Mouse (Mus musculus) thymus, adult 2 months (tissue): ENCODE results near the gene Wdr63. TPM values are rescaled to one million over a fixed set of nuclear protein-coding genes. Genes with fewer than 3 reads are reported as not detected.

Source experiments
- DNase-seq: peaks from one replicate; pipeline ENCODE4 v3.0.0; 2021
- H3K27ac ChIP-seq: fragments of 200-500 bp; 2 replicates; pipeline ENCODE4 v1.5.1; 2012; ENCODE audit warnings: low read length, control low read depth; ENCODE audit not compliant: control insufficient read depth, insufficient read depth
- H3K27me3 ChIP-seq: fragments of 200-500 bp; 2 replicates; pipeline ENCODE4 v1.6.1; 2012; ENCODE audit warnings: mild to moderate bottlenecking, low read length, moderate library complexity, mixed read lengths; ENCODE audit not compliant: control insufficient read depth, insufficient read depth
- H3K36me3 ChIP-seq: fragments of 200-500 bp; 2 replicates; pipeline ENCODE4 v1.6.1; 2012; ENCODE audit warnings: mild to moderate bottlenecking, low read length, moderate library complexity; ENCODE audit not compliant: control insufficient read depth, insufficient read depth
- H3K4me1 ChIP-seq: fragments of 200-500 bp; replicated peaks from 2 replicates; pipeline ENCODE4 v1.6.1; 2012; ENCODE audit warnings: low read length; ENCODE audit not compliant: control insufficient read depth, insufficient read depth
- H3K4me3 ChIP-seq: fragments of 200-500 bp; 2 replicates; pipeline ENCODE4 v1.5.1; 2012; ENCODE audit warnings: mild to moderate bottlenecking, low read length, control low read depth, moderate library complexity; ENCODE audit not compliant: control insufficient read depth, insufficient read depth
- CTCF ChIP-seq: fragments of 200-500 bp; IDR thresholded peaks from 2 replicates; pipeline ENCODE4 v1.5.1; 2012; ENCODE audit warnings: mild to moderate bottlenecking, control low read depth, low read length, moderate library complexity, borderline replicate concordance; ENCODE audit not compliant: control insufficient read depth, poor library complexity, insufficient read depth; ENCODE audit errors: extremely low read depth
- POLR2A ChIP-seq: fragments of 200-500 bp; IDR thresholded peaks from 2 replicates; pipeline ENCODE4 v1.6.1; 2012; ENCODE audit warnings: mild to moderate bottlenecking, low read length, control low read depth, moderate library complexity; ENCODE audit not compliant: control insufficient read depth, poor library complexity, insufficient read depth; ENCODE audit errors: extremely low read depth
- WGBS: fragments of 180-500 bp; shearing (Covaris S2); methylation state at CpG from one replicate; pipeline ENCODE4 v1.1.7; 2018; 5-methylcytosine and 5-hydroxymethylcytosine counted together
- polyA plus RNA-seq: library from polyadenylated mRNA; depleted of rRNA; stranded (reverse); fragments of >200 nt; gene quantifications from 2 replicates; pipeline ENCODE4 v1.2.3, GENCODE M21; 2012

Gene Wdr63
- polyA plus RNA-seq, 1 experiment: 0.03 TPM

DNA sequence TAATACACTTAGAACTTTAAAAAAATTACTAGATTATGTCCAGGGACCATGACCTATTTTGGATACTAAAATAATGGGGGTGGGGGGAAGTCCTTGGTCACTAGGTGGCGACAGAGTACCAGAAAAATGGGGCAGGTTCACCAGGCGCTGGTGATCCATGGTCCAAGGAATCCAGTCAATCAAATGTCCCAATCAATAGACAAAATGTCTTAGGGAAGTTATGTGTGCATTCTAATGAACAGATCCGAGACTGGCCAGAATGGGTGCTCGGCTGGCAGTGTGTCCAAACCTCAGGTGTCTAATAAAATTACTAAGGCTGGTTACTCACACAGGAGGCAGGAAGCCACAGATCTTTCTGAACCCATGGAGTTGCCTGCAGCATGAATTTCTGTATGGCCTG is 49.7 kb downstream of the Wdr63 start:
- Histone ChIP-seq H3K4me3 (no peak overlapping the region), H3K27me3 (no peaks in the 10 kb centered on the region), H3K4me1 (peaks cover 12% of the 10 kb centered on the region), H3K27ac (no peak overlapping the region), H3K36me3 (no peaks in the 10 kb centered on the region)
- 14% methylated on average over 4 of the region's 4 CpGs for WGBS
- TF ChIP-seq CTCF (no peak), POLR2A (no peak)
- DNase-seq: peak; percentile 59

DNA sequence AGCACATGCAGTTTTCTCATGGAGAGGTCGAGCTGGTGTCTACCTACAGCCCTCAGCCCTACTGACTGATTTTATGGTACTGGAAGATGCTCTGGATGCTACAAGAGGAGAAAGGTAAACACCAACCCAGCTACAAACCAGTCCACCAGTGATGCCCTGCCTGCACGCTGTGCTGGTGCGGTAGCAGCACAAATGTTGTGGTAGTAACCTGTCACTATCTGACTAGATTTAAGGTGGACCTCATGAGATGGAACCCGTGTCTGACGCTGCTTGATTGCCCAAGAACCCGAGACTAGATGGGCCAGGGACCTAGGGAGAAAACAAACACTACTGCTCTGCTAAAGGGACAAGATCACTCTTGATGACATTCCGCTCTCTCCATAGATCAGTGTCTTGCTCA is 50.8 kb downstream of the Wdr63 start:
- WGBS: 86% methylated on average over 7 of the region's 7 CpGs

DNA sequence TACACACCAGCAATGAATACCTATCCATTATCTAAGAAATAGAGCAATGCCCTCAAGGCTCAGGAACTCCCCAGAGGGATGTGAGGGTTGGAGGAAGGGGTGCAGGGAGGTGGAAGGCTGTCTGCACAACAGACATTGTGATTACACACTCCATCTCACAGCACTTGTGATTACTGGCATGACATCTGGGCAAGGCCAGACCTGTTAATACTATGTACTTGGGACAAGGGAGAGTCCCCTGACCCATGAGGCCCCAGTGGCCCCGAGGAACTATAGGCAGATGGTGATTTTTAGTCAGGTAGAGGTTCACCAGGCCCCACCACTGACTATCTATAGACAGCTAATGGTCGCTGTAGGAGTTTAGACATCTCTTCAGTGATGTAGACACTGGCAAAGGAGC is 54.1 kb downstream of the Wdr63 start:
- TF ChIP-seq POLR2A (no peak), CTCF (no peak)
- Histone ChIP-seq H3K4me1 (peaks cover 7% of the 10 kb centered on the region), H3K27me3 (no peaks in the 10 kb centered on the region), H3K4me3 (no peak overlapping the region), H3K27ac (no peak overlapping the region), H3K36me3 (no peaks in the 10 kb centered on the region)
- no peak for DNase-seq
- WGBS: 90% methylated on average over 2 of the region's 2 CpGs

More for the DNA sequence above, 50.8 kb downstream of the Wdr63 start:
- TF ChIP-seq POLR2A (no peak), CTCF (no peak)
- H3K27me3 ChIP-seq: no peaks in the 10 kb centered on the region
- H3K4me3 ChIP-seq: no peak overlapping the region
- H3K27ac ChIP-seq: no peak overlapping the region
- no peak for DNase-seq
- H3K4me1 ChIP-seq: peaks cover 5% of the 10 kb centered on the region
- H3K36me3 ChIP-seq: no peaks in the 10 kb centered on the region

DNA sequence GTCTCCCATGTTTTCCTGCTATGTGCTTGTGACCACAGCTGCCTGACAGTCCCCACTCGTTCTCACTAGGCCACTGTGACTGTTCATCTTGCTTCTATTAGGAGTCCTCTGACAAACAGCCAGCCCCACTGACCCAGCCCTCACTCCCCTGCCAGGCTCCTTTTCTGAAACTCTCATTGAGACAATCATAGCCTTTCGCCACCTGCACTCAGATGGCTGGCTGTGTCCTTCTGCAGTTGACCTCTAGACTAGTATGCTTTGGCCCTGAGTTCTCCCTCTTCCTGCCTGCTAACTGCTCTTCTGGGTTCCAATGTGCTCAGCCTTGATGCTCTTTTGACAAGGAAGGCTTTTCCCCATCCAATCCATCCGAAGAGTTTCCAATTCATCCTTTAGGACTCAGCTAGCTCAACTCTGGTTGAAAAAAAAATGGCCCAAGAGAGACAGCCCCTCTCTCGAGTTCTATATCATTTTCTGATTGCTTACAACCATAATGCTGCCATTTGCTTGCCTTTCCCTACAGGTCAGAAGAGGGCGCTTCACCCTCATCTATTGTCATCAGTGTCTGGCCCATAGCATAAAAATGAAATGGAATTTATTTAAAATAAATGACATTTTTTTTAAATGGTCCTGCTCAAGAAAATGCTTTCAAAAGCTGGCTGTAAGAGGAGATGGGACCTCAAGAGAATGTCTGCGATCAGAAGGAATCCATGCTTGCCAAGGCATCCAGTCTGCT is 54.7 kb downstream of the Wdr63 start:
- no peak for DNase-seq
- Histone ChIP-seq H3K36me3 (no peaks in the 10 kb centered on the region), H3K27me3 (no peaks in the 10 kb centered on the region), H3K27ac (no peak overlapping the region), H3K4me1 (peaks cover 11% of the 10 kb centered on the region), H3K4me3 (no peak overlapping the region)
- 79% methylated on average over 6 of the region's 6 CpGs for WGBS
- TF ChIP-seq CTCF (no peak), POLR2A (no peak)

DNA sequence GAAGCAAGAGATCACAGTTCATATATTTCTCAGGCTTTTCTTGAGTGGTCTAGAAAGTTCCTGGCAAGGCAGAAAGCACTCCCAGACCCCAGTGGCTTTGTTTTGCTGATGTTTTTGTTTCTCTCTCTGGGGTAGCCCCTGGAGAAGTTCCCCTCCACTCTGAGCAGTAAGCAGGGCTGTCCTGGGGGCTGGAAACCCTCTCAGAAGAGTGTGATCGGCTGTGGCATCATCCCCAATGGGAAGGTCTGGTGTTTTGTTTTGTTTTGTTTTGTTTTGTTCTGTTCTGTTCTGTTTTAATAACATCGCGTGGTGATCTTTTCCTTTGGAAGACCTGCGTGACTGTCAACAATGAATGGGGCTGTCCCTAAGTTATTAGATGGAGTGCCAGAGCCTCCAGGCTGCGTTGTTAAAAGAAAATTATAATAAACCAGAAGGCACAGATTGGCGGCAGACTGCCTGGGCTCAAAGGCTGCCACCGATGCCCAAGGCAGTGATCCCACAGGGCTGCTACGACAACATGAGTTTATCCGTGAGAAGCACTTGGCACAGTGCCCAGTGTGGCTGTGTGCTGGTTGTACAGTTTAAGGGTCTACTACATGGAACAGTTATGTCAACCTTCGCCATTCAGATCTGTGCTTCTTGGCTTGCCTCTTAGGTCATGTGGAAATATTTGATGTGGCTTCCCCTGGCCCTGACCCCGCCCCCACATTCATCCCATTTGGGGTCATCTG is 56.5 kb downstream of the Wdr63 start:
- TF ChIP-seq CTCF: no peak
- TF ChIP-seq POLR2A: no peak
- Histone ChIP-seq H3K4me3 (no peak overlapping the region), H3K36me3 (no peaks in the 10 kb centered on the region), H3K27ac (no peak overlapping the region), H3K4me1 (peaks cover 18% of the 10 kb centered on the region), H3K27me3 (no peaks in the 10 kb centered on the region)
- DNase-seq: no peak
- 74% methylated on average over 11 of the region's 11 CpGs for WGBS

DNA sequence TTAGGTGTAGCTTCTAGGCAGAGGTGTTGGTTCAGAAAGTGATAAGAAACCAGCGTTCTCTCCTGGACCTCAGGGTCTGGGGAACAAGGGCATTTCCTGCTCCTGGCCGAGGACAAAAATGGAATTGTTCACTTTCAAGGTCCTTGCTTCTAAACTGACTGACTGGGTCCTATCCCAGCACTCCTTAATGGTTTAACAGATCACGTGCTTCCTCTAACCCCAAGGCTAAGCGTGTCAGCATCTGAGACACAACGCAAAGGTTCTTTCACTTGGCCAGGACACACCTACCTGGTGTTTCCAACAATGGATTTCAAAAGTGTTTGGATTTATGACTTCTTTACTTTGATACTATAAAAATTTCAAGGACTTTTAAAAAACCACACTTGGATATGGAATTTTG is 58.0 kb downstream of the Wdr63 start:
- Histone ChIP-seq H3K4me3 (no peak overlapping the region), H3K36me3 (no peaks in the 10 kb centered on the region), H3K27ac (no peak overlapping the region), H3K4me1 (peaks cover 25% of the 10 kb centered on the region), H3K27me3 (no peaks in the 10 kb centered on the region)
- no peak for DNase-seq
- TF ChIP-seq CTCF (no peak), POLR2A (no peak)
- WGBS: 91% methylated on average over 5 of the region's 5 CpGs
